Mouse (Mus musculus): Measurements from ENCODE around the gene Pias4. TPM values are rescaled to one million over a fixed set of nuclear protein-coding genes. Genes with fewer than 3 reads are reported as not detected.

The Pias4 gene
- polyA plus RNA-seq, 1 experiment from 2014 or later = 36.1 TPM

GRCm38 (mm10) chr10:81105565-81106112 lies 62.1 kb downstream of the Pias4 start, which contains the start of gene Map2k2:
Map2k2 (plus strand) TSS chr10:81105915.
- H3K9ac ChIP-seq (replicated peaks; ENCODE audit: low read length) = peak within 1 kb of the TSS; percentile 96
- peak within 1 kb of the TSS; percentile 76 for H3K4me2 ChIP-seq (ENCODE audit: low read depth, low read length)
- DNase-seq (ENCODE audit: low spot score) = peak; percentile 98
- peak within 1 kb of the TSS; percentile 97 for H3K4me3 ChIP-seq (ENCODE audit: low read depth, low read length)
- no peaks in the 10 kb centered on the region for H3K9me3 ChIP-seq (replicated peaks; ENCODE audit: control insufficient read depth, low read length)
- H3K36me3 ChIP-seq (replicated peaks; ENCODE audit: control insufficient read depth, insufficient read depth, low read depth, low read length) = peaks cover 18% of the 10 kb centered on the region
- H3K4me1 ChIP-seq (ENCODE audit: control insufficient read depth, insufficient read depth, low read length) = peaks cover 5% of the 10 kb centered on the region
- ATAC-seq (replicated peaks; ENCODE audit: insufficient number of reproducible peaks, low FRiP score, low TSS enrichment, low read depth) = peak; percentile 87
- under 1% methylated on average over 56 of the region's 56 CpGs for WGBS
- peak within 1 kb of the TSS; percentile 99 for H3K27ac ChIP-seq (replicated peaks; ENCODE audit: low read depth, low read length)
- no peaks in the 10 kb centered on the region for H3K27me3 ChIP-seq (ENCODE audit: control insufficient read depth, insufficient read depth, low read length)

Small RNA genes within 50 kb of the gene (microRNA-seq; reads per million reads assigned to microRNA genes)
- gene Mir5615-1 (ENCODE audit: borderline number of aligned reads) (not detected), gene Mir5615-2 (ENCODE audit: borderline number of aligned reads) (not detected)

Other genes with a start within 250 kb of the Pias4 start
- 18.4 and 19.4 TPM in 2 replicates for gene Lmnb2, start 249.7 kb downstream of the Pias4 start, polyA plus RNA-seq (2014; fragmentation: Nextera tagmentation; extraction: Ambion mirVana)
- gene Gadd45b, start 237.8 kb downstream of the Pias4 start, polyA plus RNA-seq (2014; fragmentation: Nextera tagmentation; extraction: Ambion mirVana) = 9.9 and 11.6 TPM in 2 replicates
- 4.8 and 5.4 TPM in 2 replicates for gene Gng7, start 153.0 kb downstream of the Pias4 start, polyA plus RNA-seq (2014; fragmentation: Nextera tagmentation; extraction: Ambion mirVana)
- gene Diras1, start 142.3 kb downstream of the Pias4 start, polyA plus RNA-seq (2014; fragmentation: Nextera tagmentation; extraction: Ambion mirVana) = 1.3 and 1.4 TPM in 2 replicates
- gene Slc39a3, start 130.5 kb downstream of the Pias4 start, polyA plus RNA-seq (2014; fragmentation: Nextera tagmentation; extraction: Ambion mirVana) = 6.7 and 7.2 TPM in 2 replicates
- gene Sgta, start 107.7 kb downstream of the Pias4 start, polyA plus RNA-seq (2014; fragmentation: Nextera tagmentation; extraction: Ambion mirVana) = 193 and 218 TPM in 2 replicates
- gene Thop1, start 97.9 kb downstream of the Pias4 start, polyA plus RNA-seq (2014; fragmentation: Nextera tagmentation; extraction: Ambion mirVana) = 56.0 and 56.3 TPM in 2 replicates
- 0.08 TPM in 2 replicates for gene Creb3l3, start 69.0 kb downstream of the Pias4 start, polyA plus RNA-seq (2014; fragmentation: Nextera tagmentation; extraction: Ambion mirVana)
- 191 and 192 TPM in 2 replicates for gene Map2k2, start 62.0 kb downstream of the Pias4 start, polyA plus RNA-seq (2014; fragmentation: Nextera tagmentation; extraction: Ambion mirVana)
- gene Zbtb7a, start 32.7 kb downstream of the Pias4 start, polyA plus RNA-seq (2014; fragmentation: Nextera tagmentation; extraction: Ambion mirVana) = 4.9 and 5.5 TPM in 2 replicates
- 417 and 424 TPM in 2 replicates for gene Eef2, start 8.7 kb upstream of the Pias4 start, polyA plus RNA-seq (2014; fragmentation: Nextera tagmentation; extraction: Ambion mirVana)
- gene Dapk3, start 15.1 kb upstream of the Pias4 start, polyA plus RNA-seq (2014; fragmentation: Nextera tagmentation; extraction: Ambion mirVana) = 47.4 and 49.4 TPM in 2 replicates
- not detected in 2 replicates for gene 4930442H23Rik, start 15.9 kb upstream of the Pias4 start, polyA plus RNA-seq (2014; fragmentation: Nextera tagmentation; extraction: Ambion mirVana)
- gene Nmrk2, start 34.1 kb upstream of the Pias4 start, polyA plus RNA-seq (2014; fragmentation: Nextera tagmentation; extraction: Ambion mirVana) = not detected in 2 replicates
- gene Atcay, start 62.9 kb upstream of the Pias4 start, polyA plus RNA-seq (2014; fragmentation: Nextera tagmentation; extraction: Ambion mirVana) = 4.1 and 5.3 TPM in 2 replicates
- gene Zfr2, start 65.2 kb upstream of the Pias4 start, polyA plus RNA-seq (2014; fragmentation: Nextera tagmentation; extraction: Ambion mirVana) = 2.5 and 2.8 TPM in 2 replicates
- 2.6 and 4.0 TPM in 2 replicates for gene Matk, start 85.0 kb upstream of the Pias4 start, polyA plus RNA-seq (2014; fragmentation: Nextera tagmentation; extraction: Ambion mirVana)
- gene Mrpl54, start 99.0 kb upstream of the Pias4 start, polyA plus RNA-seq (2014; fragmentation: Nextera tagmentation; extraction: Ambion mirVana) = 203 and 205 TPM in 2 replicates
- gene Apba3, start 99.0 kb upstream of the Pias4 start, polyA plus RNA-seq (2014; fragmentation: Nextera tagmentation; extraction: Ambion mirVana) = 35.3 and 41.3 TPM in 2 replicates
- 2.5 and 3.3 TPM in 2 replicates for gene Tjp3, start 123.7 kb upstream of the Pias4 start, polyA plus RNA-seq (2014; fragmentation: Nextera tagmentation; extraction: Ambion mirVana)
- 41.5 and 46.6 TPM in 2 replicates for gene Pip5k1c, start 125.0 kb upstream of the Pias4 start, polyA plus RNA-seq (2014; fragmentation: Nextera tagmentation; extraction: Ambion mirVana)
- gene Cactin, start 153.2 kb upstream of the Pias4 start, polyA plus RNA-seq (2014; fragmentation: Nextera tagmentation; extraction: Ambion mirVana) = 30.1 and 30.5 TPM in 2 replicates
- gene Tbxa2r, start 160.8 kb upstream of the Pias4 start, polyA plus RNA-seq (2014; fragmentation: Nextera tagmentation; extraction: Ambion mirVana) = 1.4 and 2.1 TPM in 2 replicates
- not detected in 2 replicates for gene Gipc3, start 175.3 kb upstream of the Pias4 start, polyA plus RNA-seq (2014; fragmentation: Nextera tagmentation; extraction: Ambion mirVana)
- gene Hmg20b, start 182.6 kb upstream of the Pias4 start, polyA plus RNA-seq (2014; fragmentation: Nextera tagmentation; extraction: Ambion mirVana) = 97.9 and 103 TPM in 2 replicates
- 3.4 and 4.0 TPM in 2 replicates for gene Mfsd12, start 189.6 kb upstream of the Pias4 start, polyA plus RNA-seq (2014; fragmentation: Nextera tagmentation; extraction: Ambion mirVana)
- gene 4930404N11Rik, start 197.9 kb upstream of the Pias4 start, polyA plus RNA-seq (2014; fragmentation: Nextera tagmentation; extraction: Ambion mirVana) = not detected in 2 replicates
- gene Fzr1, start 210.6 kb upstream of the Pias4 start, polyA plus RNA-seq (2014; fragmentation: Nextera tagmentation; extraction: Ambion mirVana) = 92.1 and 95.0 TPM in 2 replicates
- gene Dohh, start 216.5 kb upstream of the Pias4 start, polyA plus RNA-seq (2014; fragmentation: Nextera tagmentation; extraction: Ambion mirVana) = 45.0 and 52.5 TPM in 2 replicates
- 2.5 and 4.1 TPM in 2 replicates for gene Gm48551, start 216.5 kb upstream of the Pias4 start, polyA plus RNA-seq (2014; fragmentation: Nextera tagmentation; extraction: Ambion mirVana)
- gene Gm48552, start 221.1 kb upstream of the Pias4 start, polyA plus RNA-seq (2014; fragmentation: Nextera tagmentation; extraction: Ambion mirVana) = 0.63 TPM in 1 of 2 replicates, not detected in the other
- gene Smim24, start 225.1 kb upstream of the Pias4 start, polyA plus RNA-seq (2014; fragmentation: Nextera tagmentation; extraction: Ambion mirVana) = 3.4 and 4.1 TPM in 2 replicates

Data from embryonic facial prominence, embryonic 11.5 days (tissue).